Mouse (Mus musculus) thymus, adult 2 months (tissue): ENCODE measurements at regions not wholly inside any gene's neighbourhood (a gene's known extent, or its start where the extent isn't known, plus 50 kb on each side); places are given as distances from the start of the nearest gene placed in this dataset.

ENCODE experiments used
- CTCF ChIP-seq: fragments of 200-500 bp; IDR thresholded peaks from 2 replicates; pipeline ENCODE4 v1.5.1; 2012; ENCODE audit warnings: mild to moderate bottlenecking, control low read depth, low read length, moderate library complexity, borderline replicate concordance; ENCODE audit not compliant: control insufficient read depth, poor library complexity, insufficient read depth; ENCODE audit errors: extremely low read depth
- POLR2A ChIP-seq: fragments of 200-500 bp; IDR thresholded peaks from 2 replicates; pipeline ENCODE4 v1.6.1; 2012; ENCODE audit warnings: mild to moderate bottlenecking, low read length, control low read depth, moderate library complexity; ENCODE audit not compliant: control insufficient read depth, poor library complexity, insufficient read depth; ENCODE audit errors: extremely low read depth

- no peak for TF ChIP-seq CTCF
- no peak for TF ChIP-seq POLR2A
Measured at GRCm38 (mm10) chr9:113435921-113436320, 272.1 kb downstream of the Pdcd6ip start.
